Mouse (Mus musculus) CD8-positive naive resting alpha-beta T cell, adult 2 months (primary cell): ENCODE data around the gene Fcgr4.

ENCODE experiments used
- DNase-seq, 2 experiments: peaks; one replicate each; pipeline ENCODE4 v3.0.0; 2022; ENCODE audit warnings: low read depth in 2 of 2, low spot score in 2 of 2

Fcgr4 gene

DNA sequence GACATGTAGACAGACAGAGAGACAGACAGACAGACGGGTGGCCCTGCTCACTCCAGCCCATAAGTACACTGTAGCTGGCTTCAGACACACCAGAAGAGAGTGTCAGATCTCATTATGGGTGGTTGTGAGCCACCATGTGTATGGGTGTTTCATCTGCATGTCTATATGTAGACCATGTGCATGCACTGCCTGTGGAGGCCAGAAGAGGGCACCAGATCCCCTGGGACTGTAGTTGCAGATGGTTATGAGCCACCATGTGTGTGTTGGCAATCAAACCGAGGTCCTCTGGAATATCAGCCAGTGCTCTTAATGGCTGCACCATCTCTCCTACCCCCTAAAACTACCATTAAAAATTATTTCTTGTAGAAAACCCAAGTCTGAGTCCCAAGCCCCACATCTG lies 11.8 kb upstream of the Fcgr4 start:
- peak in 1 of 2 experiments; percentile 16 for DNase-seq

- no peak for DNase-seq
Measured at GRCm38 (mm10) chr1:171011733-171012132, 7.0 kb upstream of the Fcgr4 start.

DNA sequence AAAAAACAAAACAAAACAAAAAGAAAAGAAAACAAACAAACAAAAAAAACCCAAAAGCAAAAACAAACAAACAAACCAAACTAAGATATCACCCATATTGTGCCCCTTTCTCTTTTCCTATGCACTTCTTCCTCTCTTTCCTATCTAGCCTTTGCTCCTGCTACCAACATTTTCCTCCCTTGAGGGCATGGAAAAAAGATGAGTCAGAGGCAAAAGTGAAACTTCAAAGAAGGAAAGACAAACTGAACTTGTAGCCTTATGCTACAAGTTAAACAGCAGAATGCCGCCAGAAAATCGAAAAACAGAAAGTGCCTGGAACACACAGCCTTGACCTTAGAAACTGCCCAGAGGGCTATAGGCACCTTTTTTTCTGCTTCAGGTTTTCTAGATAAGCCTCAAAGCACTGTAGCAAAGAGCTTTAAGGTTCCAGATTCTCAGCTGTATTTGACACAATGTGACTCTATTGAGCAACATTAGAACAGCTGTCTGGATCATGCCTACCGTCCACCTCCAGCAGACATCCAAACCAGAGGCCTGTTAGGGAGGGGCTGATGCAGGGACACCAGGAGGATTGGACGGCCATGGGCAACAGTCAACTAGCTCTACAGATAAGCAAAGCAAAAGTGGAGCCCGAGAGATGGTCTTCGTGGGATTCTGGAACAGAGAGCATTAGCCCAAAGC lies 1.9 kb upstream of the Fcgr4 start:
- no peak for DNase-seq

DNA sequence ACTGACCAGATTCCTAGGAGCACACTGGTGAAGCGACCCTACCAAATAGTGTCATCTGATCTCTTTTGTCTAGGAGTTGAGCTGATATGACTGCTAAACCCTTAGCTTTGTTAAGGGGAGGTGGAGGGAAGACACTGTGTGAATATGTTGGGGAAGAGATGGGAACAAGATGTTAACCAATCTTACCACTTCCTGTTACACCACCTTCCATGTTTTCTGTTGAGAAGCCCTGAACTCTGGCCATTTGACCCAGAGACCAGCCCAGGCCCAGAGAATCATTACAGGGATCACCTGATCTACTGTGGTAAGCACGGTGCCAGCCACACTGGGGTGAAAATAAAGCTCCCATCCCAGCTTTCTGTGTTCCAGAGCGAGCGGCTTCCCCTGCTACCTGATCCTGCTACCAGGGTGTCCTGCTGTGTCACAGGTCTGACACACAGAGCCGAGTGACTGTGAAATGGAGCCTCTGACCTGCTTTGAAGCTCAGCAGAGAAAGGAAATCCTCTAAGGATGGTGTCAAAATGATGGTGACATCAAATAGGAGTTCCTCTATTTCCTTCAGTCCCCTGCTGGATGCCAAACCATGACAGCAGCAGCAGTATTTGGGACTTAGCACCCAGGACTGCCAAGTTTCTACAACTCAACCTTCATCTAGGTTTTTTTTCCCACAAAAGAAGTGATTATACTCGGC lies 1.1 kb upstream of the Fcgr4 start:
- DNase-seq: no peak

DNA sequence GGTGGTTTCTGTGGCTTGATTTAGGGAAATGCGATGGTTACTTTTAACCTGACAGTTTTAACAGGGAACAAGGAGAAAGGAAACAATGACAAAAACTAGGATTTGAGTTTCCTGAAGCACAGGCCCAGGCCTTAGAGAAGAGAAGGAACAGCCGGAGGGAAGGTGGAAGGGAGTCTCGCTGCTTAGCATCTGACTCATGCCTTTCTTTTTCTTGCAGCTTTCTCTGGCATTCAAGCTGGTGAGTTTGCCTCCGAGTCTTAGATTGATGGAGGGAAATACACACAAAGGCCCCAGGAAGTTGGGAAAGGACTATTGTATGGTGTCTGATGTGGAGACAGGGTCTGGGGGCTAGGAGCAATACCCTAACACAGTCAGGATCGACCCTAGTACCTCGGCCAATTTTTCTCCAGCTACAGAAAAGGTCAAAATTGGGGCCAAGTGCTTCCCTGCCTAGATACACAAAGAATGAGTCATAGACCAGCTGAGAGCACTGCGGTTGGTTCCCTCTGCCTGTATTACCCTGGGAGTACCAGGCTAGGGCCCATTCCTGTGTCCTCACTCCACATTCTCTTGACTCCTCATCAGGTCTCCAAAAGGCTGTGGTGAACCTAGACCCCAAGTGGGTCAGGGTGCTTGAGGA lies 711 bp downstream of the Fcgr4 start:
- no peak for DNase-seq

GRCm38 (mm10) chr1:171031752-171032151 lies 13.0 kb downstream of the Fcgr4 start:
- DNase-seq: no peak

DNA sequence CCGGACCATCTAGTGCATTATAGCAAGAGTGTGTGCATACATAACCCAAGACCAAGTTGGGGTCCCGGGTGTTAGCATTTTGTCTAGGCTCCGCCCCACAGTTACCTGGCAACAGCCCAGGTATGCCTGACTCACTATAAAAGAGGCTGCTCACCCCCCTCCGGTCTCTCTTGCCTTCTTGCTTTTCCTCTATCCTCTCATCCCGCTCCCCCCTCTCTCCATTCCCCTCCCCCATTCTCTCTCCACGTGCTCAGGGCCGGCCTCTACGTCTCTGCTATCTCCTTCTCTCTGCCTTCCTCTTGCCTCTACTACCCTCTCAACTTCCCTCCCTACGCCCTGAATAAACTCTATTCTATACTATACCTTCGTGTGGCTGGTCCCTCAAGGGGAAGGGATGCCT lies 14.0 kb downstream of the Fcgr4 start:
- DNase-seq: no peak

DNA sequence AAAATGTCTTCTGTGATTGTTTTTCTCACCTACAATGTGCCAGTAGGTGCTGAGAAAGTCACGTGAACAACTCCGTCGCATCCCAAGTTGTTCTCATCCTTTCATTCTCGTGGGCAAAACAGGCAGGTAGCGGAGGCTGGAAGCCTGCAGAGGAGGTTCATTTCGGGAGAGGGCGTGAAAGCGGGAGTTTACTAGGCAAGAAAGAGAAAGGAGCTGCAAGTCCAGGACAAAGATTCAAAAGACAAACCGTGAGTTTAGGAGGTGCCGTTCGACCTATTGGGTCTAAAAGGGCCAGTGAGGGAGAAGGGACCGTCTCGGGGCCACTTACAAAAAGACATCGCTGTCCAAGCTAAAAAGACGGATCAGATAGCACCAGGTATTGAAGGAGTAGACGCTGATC lies 14.5 kb downstream of the Fcgr4 start:
- DNase-seq: peak in 1 of 2 experiments; percentile 35

- DNase-seq: peak; percentile 90 to 91
Measured at GRCm38 (mm10) chr1:171033756-171034155, 15.0 kb downstream of the Fcgr4 start.

DNA sequence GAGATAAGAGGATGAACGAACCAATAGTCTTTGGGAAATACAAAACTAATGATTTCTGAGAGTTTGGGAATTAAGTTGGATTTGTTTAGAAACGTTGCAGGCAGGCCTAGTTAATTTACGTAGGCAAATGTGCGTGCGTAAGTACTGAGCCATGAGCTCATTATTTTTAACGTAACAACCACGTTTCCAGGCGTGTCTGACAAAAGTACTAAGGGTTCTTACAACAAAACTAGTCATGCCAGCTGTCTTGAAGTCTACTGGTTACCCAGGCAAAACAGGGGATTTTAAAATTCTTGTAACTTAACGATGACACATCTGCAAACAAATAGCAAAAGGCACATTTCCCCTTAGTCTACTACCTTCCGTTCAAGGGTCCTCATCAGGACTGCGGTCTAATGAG lies 15.5 kb downstream of the Fcgr4 start:
- peak in 1 of 2 experiments; percentile 52 for DNase-seq

DNA sequence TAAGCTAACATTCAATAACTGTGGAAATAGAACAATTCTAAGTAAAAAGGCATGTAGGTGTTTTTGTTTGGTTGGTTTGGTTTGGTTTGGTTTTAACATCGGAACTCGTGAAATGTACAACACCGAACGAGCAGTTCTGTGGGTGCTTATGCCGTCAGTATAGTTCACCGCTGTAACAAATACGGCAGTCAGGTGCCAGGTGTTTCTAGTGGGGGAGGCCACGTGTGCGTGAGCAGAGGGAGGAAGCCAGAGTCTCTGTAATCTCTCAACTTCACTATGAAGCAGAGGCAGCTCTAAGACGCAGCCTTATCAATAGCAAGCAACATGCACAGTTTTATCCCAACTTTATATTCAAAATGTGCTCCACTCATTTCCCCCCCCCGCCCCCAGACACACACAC lies 16.9 kb downstream of the Fcgr4 start:
- no peak for DNase-seq

- peak; percentile 80 to 83 for DNase-seq
Measured at GRCm38 (mm10) chr1:171036550-171037324, 18.0 kb downstream of the Fcgr4 start.

GRCm38 (mm10) chr1:171037861-171038721 lies 19.4 kb downstream of the Fcgr4 start:
- DNase-seq: peak; percentile 88 to 91

DNA sequence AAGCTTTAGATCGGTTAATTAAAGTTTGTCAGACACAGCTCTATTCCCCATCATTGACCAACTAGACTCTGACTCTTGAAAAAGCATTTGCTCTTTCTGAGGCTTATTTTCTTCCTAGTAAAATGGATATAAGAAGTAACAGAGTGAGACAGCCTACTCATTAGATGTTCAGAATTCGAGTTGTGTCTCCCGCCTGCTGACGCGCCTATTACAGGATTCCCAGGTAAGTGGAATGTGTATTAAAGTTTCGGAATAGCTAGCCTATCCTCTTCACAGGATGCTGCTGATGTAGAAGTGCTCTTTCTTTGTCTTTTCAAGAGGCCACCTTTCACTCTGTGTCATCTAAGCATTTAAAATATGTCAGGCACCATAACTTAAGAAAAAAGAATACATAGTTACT lies 20.4 kb downstream of the Fcgr4 start:
- DNase-seq: no peak

- no peak for DNase-seq
Measured at GRCm38 (mm10) chr1:171039880-171040279, 21.2 kb downstream of the Fcgr4 start.

GRCm38 (mm10) chr1:171043594-171044153 lies 25.0 kb downstream of the Fcgr4 start:
- DNase-seq: no peak

DNA sequence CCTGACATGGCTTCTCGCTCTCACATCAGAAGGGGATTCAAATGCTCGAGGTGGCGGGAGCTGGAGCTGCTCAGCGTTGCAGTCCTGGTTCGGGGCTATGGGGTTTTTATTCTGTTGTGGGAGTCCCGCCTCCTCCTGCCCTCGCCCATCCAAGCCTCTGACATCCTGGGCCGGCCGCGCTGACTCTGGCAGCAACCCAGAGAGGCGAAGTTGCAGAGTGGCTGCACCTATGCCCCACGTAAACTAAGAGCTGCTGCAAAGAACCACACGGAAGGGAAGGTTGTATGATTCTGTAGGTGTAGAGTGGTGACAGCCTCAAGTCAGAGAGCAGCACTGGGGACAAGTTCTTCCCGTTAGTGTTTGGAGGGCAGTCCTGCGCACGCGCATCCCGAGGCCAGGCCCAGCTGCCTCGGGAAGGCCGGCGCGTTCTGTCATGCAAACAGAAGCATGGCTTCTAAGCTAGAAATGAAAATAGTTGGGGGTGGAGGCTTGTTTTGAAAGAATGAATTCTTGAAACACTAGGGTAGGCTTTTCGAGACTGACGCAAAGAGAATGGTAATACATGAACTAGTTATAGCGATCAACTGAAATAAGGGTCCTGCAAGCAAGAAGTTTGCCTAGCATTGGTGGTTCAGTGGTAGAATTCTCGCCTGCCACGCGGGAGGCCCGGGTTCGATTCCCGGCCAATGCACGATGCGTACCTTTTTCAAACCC lies 25.8 kb downstream of the Fcgr4 start:
- peak; percentile 82 to 83 for DNase-seq

GRCm38 (mm10) chr1:171045079-171045465 lies 26.4 kb downstream of the Fcgr4 start:
- no peak for DNase-seq

GRCm38 (mm10) chr1:171046501-171046900 lies 27.8 kb downstream of the Fcgr4 start:
- no peak for DNase-seq

DNA sequence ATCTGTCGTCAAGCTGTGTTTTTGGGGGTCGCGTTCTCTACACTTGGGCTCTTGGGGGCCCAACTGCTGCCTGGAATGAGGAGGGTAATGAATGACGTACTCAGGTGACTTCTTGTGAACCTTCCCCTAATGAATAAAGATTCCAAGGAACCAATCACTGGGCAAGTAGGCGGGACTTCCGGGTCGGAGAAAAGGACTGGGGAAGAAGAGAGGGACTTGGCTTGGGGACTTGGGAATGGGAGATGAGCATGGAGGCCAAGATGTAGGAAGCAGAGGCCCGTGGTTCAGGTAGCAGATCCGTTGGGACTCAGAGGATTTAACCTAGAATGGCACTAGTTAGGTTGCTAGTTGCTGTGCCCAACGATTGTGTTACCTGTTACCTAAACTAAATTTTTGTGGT lies 30.5 kb downstream of the Fcgr4 start:
- no peak for DNase-seq
